Mouse (Mus musculus) mouse trophoblast stem cell (cell line): Measurements from ENCODE around the gene Mif.

Experiments used
- in situ Hi-C, 2 experiments: fragments of 300-500 bp; cut with MseI, MboI; formaldehyde crosslinking; loops; 2 replicates in 1 of 2; 3 replicates in 1 of 2; pipeline ENCODE4 v1.15.1; 2025

Gene Mif

GRCm38 (mm10) chr10:75837248-75837759 is 22.7 kb downstream of the Mif start, which contains the start of gene Gstt2:
Gstt2 (minus strand) TSS chr10:75837424.
- in situ Hi-C loops, result no loop called here

GRCm38 (mm10) chr10:75835761-75836531 is 24.1 kb downstream of the Mif start:
- in situ Hi-C loops, result no loop called here

- in situ Hi-C loops, result no loop called here
Observed at GRCm38 (mm10) chr10:75835307-75835706, 24.7 kb downstream of the Mif start.

GRCm38 (mm10) chr10:75834721-75835120 is 25.3 kb downstream of the Mif start:
- in situ Hi-C loops, result no loop called here

GRCm38 (mm10) chr10:75834250-75834649 is 25.8 kb downstream of the Mif start:
- in situ Hi-C loops, result no loop called here

GRCm38 (mm10) chr10:75833456-75834080 is 26.5 kb downstream of the Mif start:
- in situ Hi-C loops, result no loop called here

DNA sequence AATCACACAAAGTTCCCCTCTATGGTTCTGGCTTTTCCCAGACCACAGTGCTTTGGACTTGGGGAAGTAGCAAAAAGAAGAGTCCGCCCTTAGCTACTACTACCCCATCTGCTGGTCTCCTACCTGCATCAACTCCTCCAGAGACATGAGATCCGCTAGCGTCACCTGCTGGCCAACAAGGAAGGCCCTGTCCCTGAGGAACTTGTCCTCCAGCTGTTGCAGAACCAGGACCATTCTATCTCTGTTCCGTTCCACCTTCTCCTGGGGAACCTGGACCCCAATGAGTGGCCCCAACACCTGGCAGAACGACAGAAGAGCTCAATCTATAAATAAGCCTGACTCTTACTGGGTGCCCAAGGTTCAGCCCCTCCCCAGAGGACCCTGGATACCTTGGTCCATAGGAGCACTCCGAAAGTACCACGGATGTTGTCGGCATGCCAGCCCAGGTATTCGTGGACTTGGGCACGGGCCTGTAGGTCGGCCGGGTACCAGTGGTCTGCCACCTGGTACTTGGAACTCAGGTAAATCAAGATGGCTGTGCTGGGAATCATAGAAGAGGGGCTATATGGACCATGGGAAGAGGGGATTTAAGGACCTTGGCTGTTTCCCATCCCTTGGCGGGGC is 27.7 kb downstream of the Mif start:
- in situ Hi-C loops, result no loop called here

DNA sequence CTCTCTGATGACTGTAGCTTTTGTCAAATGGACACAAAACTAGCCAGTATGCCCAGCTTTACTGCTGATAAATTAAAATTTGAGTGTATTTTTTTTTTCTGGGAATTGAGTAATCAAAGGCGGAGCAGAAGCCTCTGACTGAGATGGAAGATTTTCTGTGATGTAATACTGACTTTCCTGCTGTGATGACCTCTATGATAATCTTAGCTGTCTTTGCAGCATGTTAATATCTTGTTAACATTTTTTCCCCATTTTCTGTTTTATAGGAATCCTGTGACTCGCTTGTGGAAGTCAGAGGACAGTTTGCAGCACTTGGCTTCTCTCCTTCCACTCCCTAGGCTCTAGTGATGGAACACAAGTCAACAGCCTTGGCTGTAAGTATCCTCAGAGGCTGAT is 29.8 kb downstream of the Mif start:
- in situ Hi-C loops, result no loop called here

GRCm38 (mm10) chr10:75829529-75830274 is 30.3 kb downstream of the Mif start:
- in situ Hi-C loops, result no loop called here

DNA sequence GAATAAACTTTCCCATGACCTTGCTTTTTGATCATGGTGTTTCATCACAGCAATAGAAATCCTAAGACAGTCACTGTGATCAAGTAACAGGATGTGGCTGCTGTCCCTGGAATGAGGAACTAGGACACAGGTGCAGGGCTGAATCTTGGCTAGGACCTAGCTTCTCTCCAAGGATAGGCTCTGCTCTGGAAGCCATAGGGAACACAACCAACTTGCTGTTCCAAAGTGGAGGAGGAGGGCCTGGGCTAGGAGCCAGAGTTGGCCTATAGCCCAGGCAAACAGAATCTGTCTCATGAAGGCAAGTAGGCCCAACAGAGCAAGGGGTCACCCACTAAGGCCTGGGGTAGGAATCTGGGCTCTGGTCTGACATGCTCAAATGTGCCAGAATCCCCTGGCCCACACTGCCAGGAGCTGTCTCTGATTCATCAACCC is 31.5 kb downstream of the Mif start:
- in situ Hi-C loops, result no loop called here

GRCm38 (mm10) chr10:75827668-75828360 is 32.2 kb downstream of the Mif start:
- in situ Hi-C loops, result no loop called here

- in situ Hi-C loops, result no loop called here
Observed at GRCm38 (mm10) chr10:75824530-75824929, 35.5 kb downstream of the Mif start.

- in situ Hi-C loops, result no loop called here
Observed at GRCm38 (mm10) chr10:75823782-75824181, 36.3 kb downstream of the Mif start.

GRCm38 (mm10) chr10:75822443-75822842 is 37.6 kb downstream of the Mif start, which contains the start of gene Gstt4:
Gstt4 (minus strand) TSS chr10:75822543.
- in situ Hi-C loops, result no loop called here

DNA sequence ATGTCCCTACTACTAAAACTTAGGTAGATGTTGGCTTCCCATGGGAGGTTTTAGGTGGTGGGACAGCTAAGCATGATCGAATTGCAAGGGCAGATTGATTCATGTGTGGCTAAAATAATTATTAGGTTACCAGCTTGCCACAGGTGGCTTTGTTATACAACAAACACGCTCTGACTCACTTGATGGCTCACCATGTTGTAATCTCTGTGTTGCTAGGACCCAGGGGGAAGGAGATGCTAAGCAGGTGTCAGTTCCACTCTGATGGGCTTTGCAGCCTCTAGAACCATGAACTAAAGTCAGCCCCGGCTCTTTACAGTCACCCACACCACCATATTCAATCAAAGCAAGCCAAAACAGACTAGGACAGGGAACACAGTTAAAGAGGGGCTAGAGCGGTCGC is 40.2 kb downstream of the Mif start:
- in situ Hi-C loops, result no loop called here

DNA sequence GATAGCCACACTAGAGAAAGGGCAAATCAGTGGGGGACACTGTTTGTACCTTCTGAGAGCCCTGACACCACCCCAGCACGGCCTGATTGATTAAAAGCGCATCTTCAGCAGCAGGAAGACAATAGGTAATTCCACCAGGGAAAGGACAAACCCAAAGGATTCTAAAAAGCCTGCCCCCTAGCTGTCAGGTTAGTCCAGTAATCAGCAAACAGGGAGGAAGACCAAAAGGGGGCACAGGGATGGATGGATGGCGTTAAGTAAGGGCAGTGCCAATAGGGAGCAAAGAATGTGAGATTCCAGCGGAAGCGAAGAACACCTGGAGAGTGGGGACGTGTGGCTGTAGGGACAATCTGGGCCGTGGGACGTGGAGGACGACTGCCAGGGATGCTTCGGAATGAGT is 41.4 kb downstream of the Mif start:
- in situ Hi-C loops, result no loop called here
